Mouse (Mus musculus): ENCODE measurements at regions not wholly inside any gene's neighbourhood (a gene's known extent, or its start where the extent isn't known, plus 50 kb on each side); places are given as distances from the start of the nearest gene placed in this dataset.
"Not testable (repeated sequence)": the region's sequence is repeated elsewhere in the genome, so short reads cannot be mapped to it uniquely, and the experiment has no call there.

DNA sequence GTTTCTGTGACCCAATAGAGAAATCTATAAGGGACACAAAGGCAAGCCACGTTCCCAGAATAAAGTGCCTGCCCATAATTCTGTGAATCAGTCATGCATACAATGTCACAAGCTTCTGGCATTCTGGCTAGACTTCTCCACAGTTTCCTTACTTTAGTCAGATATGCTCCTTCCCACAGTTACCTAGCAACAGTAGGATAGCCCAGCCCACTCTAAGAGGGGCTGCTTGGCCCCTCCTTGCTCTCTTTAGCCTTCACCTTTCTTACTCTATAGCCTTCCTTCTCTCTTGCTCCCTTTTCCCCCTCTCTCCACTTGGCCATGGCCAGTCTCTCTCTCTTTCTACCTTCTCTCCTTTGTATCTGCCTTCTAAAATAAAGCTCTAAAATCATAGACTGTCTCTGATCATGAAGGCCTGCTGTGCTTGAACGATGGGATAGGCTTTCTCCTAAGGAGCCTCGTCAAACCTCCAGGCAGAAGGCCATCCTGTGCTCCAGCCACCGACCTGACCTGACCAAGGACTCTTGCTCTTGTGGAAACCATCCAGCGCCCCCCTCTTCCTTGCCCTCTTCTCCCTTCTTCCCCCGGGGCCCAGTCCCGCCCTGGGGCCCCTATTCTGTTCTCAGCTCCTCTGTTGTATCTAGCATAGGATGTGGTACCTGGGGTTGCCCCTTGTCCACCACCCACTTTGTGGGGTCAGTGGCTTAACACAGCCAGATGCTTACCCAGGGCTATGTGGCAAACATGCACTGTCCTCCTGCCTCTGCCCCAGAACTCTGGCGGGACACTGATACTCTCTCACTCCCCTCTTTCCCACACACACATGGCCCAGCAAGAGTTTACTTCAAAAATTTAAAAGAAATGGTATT is 1723.8 kb upstream of the Igfbp7 start:
- ChIA-PET CTCF (interaction anchor here in 1 of 4 experiments (0.6 kb wide), 1 partner anchor 160 kb away, joined by 3 read pairs; no protein-coding TSS in a partner anchor), POLR2A (no interaction called here)

DNA sequence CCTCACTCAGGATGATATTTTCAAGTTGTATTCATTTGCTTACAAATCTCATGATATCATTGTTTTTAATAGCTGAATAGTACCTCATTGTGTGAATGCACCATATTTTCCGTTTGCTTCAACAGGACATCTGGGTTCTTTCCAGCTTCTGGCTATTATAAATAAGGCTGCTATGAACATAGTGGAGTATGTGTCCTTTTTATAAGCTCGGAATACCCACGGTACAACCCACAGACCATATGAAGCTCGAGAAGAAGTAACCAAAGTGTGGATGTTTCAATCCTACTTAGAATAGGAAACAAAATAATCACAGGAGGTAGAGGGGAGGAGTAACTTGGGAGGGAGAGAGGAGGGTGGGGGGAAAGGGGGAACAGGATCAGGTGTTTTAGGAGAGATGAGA is 1675.3 kb upstream of the Igfbp7 start:
- CTCF ChIA-PET: no interaction called here
- POLR2A ChIA-PET: no interaction called here

DNA sequence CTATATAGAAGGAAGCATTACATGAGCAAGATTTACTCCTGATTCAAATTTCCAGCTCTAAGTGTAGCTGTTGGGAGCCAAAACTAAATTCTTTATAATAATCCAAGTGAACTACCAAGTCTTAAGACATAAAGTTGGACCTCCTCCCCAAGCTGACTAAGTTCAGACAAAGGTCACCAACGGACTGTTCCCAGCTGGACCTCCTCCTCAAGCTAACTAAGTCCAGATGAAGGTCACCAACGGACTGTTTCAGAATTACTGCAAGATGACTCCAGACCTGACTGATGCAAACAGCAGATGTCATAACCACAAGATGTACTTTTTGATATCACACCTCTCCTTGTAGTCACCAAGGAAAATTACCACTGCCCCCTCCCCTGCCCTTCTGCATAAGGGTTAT is 1652.0 kb upstream of the Igfbp7 start:
- CTCF ChIA-PET: not testable (repeated sequence)

More for the DNA sequence above, 1652.0 kb upstream of the Igfbp7 start:
- POLR2A ChIA-PET: not testable (repeated sequence)
